Mouse (Mus musculus) right cerebral cortex, postnatal 36 days (tissue): ENCODE measurements at regions not wholly inside any gene's neighbourhood (a gene's known extent, or its start where the extent isn't known, plus 50 kb on each side); places are given as distances from the start of the nearest gene placed in this dataset.

ENCODE experiments used
- DNase-seq, 2 experiments: peaks; one replicate each; pipeline ENCODE4 v3.0.0; 2022; ENCODE audit warnings: low spot score in 2 of 2, mixed read lengths in 1 of 2

- DNase-seq = no peak
Measured at GRCm38 (mm10) chr11:35065959-35066414, 55.0 kb upstream of the Slit3 start.

GRCm38 (mm10) chr11:35057791-35058190 lies 63.2 kb upstream of the Slit3 start:
- peak in 1 of 2 experiments; percentile 5 for DNase-seq

- DNase-seq = no peak
Measured at GRCm38 (mm10) chr11:35055496-35056125, 65.4 kb upstream of the Slit3 start.

- no peak for DNase-seq
Measured at GRCm38 (mm10) chr11:35053613-35053950, 67.4 kb upstream of the Slit3 start.

- no peak for DNase-seq
Measured at GRCm38 (mm10) chr11:35052856-35053612, 68.0 kb upstream of the Slit3 start.

GRCm38 (mm10) chr11:35049663-35050215 lies 71.3 kb upstream of the Slit3 start:
- DNase-seq = no peak

GRCm38 (mm10) chr11:35044659-35045058 lies 76.4 kb upstream of the Slit3 start:
- DNase-seq = no peak

- DNase-seq = no peak
Measured at GRCm38 (mm10) chr11:35024448-35024847, 96.6 kb upstream of the Slit3 start.

GRCm38 (mm10) chr11:35023813-35024212 lies 97.2 kb upstream of the Slit3 start:
- peak in 1 of 2 experiments; percentile 8 for DNase-seq

GRCm38 (mm10) chr11:35021990-35022625 lies 98.9 kb upstream of the Slit3 start:
- peak in 1 of 2 experiments; percentile 24 for DNase-seq

- DNase-seq = no peak
Measured at GRCm38 (mm10) chr11:35016998-35017397, 104.0 kb upstream of the Slit3 start.

GRCm38 (mm10) chr11:35011521-35012476 lies 109.2 kb upstream of the Slit3 start:
- DNase-seq = peak; percentile 24 to 25

GRCm38 (mm10) chr11:35006773-35007567 lies 114.1 kb upstream of the Slit3 start:
- no peak for DNase-seq

- DNase-seq = no peak
Measured at GRCm38 (mm10) chr11:35005143-35005542, 115.9 kb upstream of the Slit3 start.

GRCm38 (mm10) chr11:35004431-35004830 lies 116.6 kb upstream of the Slit3 start:
- no peak for DNase-seq

- no peak for DNase-seq
Measured at GRCm38 (mm10) chr11:35003956-35004355, 117.1 kb upstream of the Slit3 start.

GRCm38 (mm10) chr11:34997906-34998305 lies 123.1 kb upstream of the Slit3 start:
- DNase-seq = no peak

GRCm38 (mm10) chr11:34995515-34995914 lies 125.5 kb upstream of the Slit3 start:
- no peak for DNase-seq

- DNase-seq = no peak
Measured at GRCm38 (mm10) chr11:34982775-34983457, 138.1 kb upstream of the Slit3 start.

GRCm38 (mm10) chr11:34980210-34980609 lies 140.8 kb upstream of the Slit3 start:
- no peak for DNase-seq
